Mouse (Mus musculus) lung, postnatal 25 days (tissue): ENCODE measurements around the gene Lrrk2.
"Not testable (repeated sequence)": the region's sequence is repeated elsewhere in the genome, so short reads cannot be mapped to it uniquely, and the experiment has no call there.

ENCODE experiments used
- DNase-seq: peaks from one replicate; pipeline ENCODE4 v3.0.0; 2022; ENCODE audit warnings: low spot score

Gene Lrrk2

DNA sequence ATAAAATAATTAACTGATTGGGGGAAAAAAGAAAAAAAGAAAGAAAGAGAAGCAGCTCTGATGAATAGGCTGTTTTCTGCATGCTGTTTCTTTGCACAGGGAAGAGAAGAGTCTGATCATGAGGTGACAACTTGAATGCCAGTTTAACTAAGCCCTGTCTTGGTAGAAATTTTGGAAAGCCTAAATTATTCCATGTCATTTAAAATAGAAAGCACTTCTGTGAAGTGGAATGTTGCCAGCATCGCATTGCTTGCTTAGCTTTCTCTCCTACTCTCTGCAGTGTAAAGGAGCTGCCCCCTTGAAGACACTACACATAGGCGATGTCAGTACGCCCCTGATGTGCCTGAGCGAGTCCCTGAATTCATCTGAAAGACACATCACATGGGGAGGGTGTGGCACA lies 133.5 kb downstream of the Lrrk2 start:
- no peak for DNase-seq

DNA sequence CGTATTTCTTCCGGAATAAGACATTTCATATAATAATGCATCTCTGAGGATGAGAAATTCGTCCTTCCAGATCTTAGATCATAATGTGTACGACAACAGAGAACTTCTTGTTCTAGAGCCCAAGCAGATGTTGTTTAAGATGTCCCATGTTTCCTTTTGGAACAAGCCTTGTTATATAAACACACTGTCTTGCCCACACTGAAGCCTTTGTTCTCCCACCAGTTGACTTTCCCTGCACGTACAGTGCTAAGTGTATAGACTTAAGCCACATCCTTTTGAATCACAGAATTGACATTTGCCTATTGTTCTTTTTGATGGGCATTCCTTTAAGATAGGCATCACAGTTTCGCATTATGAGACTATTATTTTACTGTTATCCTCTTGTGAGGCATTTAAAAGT lies 162.3 kb downstream of the Lrrk2 start:
- peak; percentile 27 for DNase-seq

- no peak for DNase-seq
Observed at GRCm38 (mm10) chr15:91837965-91838364, 165.0 kb downstream of the Lrrk2 start, which contains the start of gene Smgc. Gene Smgc (plus strand): TSS chr15:91838265.

DNA sequence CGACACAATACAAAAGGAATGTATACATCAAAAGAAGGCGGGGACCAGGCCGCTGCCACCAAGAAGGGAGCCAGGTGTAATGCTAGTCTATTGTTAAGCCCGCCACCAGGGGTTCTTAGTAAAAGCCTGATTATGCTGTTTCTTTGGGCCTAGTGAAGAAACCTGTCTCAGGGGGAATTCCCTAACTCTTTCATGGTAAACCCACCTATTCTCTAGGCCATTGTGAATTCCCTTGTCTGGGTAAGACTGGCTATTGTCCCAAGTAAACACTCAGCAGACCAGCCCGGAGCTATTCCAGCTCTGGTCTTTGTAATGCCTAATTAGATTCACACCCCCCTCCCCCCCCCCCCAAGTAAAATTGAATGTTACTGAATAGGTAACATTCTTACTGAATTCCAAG lies 191.2 kb downstream of the Lrrk2 start:
- DNase-seq, result not testable (repeated sequence)
